ENCODE assay signal across 13 mouse cellular contexts in genomic region chr15:77882297-77882696, GRCm38 (mm10). TPM values are rescaled to one million over a fixed set of nuclear protein-coding genes. Genes with fewer than 3 reads are reported as not detected.
DNase-seq lines count a peak whose midpoint lies in the region; ATAC-seq and TF ChIP-seq lines count a peak whose summit lies in the region.
"Had no signal": no experiment of that assay in that cellular context is flagged by ENCODE, and none has a peak within 500 bp of the region (broad histone marks: within the 10 kb centered on the region; RNA-seq: fewer than 3 reads in every experiment).

No protein-coding gene starts in this region.

- intact Hi-C loops in gastrocnemius, postnatal 14 days (cut with DNase I; ENCODE audit: low total_unique reads) = no loop called here

- no peak for DNase-seq in hindbrain, embryonic 10.5 days (ENCODE audit: low spot score)
- no peak for DNase-seq in hindbrain, embryonic 14.5 days (ENCODE audit: low spot score)
- DNase-seq in 3T3-L1 (ENCODE audit: low read depth, low spot score) (peak; percentile 56), ES-E14 (ENCODE audit: low read depth, low spot score) (no peak)
- no peak for DNase-seq in cerebellum, postnatal 14 days
- no peak for DNase-seq in gastrocnemius, postnatal 14 days
- DNase-seq in layer of hippocampus, postnatal 10 days (ENCODE audit: low spot score in 2 of 2) = no peak
- DNase-seq: cerebellum, postnatal 36 days; layer of hippocampus, postnatal 36 days had no signal

- H3K9ac ChIP-seq in hindbrain, embryonic 14.5 days = no peak overlapping the region
- H3K9ac ChIP-seq in ES-E14 (ENCODE audit: insufficient read depth, low read depth, low read length, poor library complexity, severe bottlenecking) = peak overlapping the region; percentile 53
- no peak overlapping the region; the same call in 1 of the 2 replicates for H3K9ac ChIP-seq in limb, embryonic 12.5 days (replicated peaks)
- H3K9ac ChIP-seq: forebrain, embryonic 15.5 days; midbrain, embryonic 12.5 days had no signal

- peak overlapping the region; percentile 87 for H3K27ac ChIP-seq in hindbrain, embryonic 10.5 days
- no peak overlapping the region for H3K27ac ChIP-seq in hindbrain, embryonic 14.5 days
- peak overlapping the region; percentile 67 for H3K27ac ChIP-seq in ES-E14 (ENCODE audit: insufficient read depth, low read depth, low read length, poor library complexity, severe bottlenecking)
- peak overlapping the region; percentile 81; the same call in 1 of the 2 replicates for H3K27ac ChIP-seq in limb, embryonic 12.5 days
- H3K27ac ChIP-seq: forebrain, embryonic 15.5 days; midbrain, embryonic 12.5 days had no signal

- H3K4me2 ChIP-seq in hindbrain, embryonic 14.5 days (replicated peaks) = no peak overlapping the region
- H3K4me2 ChIP-seq in limb, embryonic 12.5 days = no peak overlapping the region
- H3K4me2 ChIP-seq: forebrain, embryonic 15.5 days; hindbrain, embryonic 12.5 days; midbrain, embryonic 12.5 days had no signal

- no peak for ATAC-seq in hindbrain, embryonic 14.5 days (ENCODE audit: low FRiP score)
- no peak for ATAC-seq in limb, embryonic 12.5 days (ENCODE audit: insufficient number of reproducible peaks, insufficient read depth, low FRiP score, low TSS enrichment, low read depth)
- ATAC-seq: forebrain, embryonic 15.5 days had no signal

- H3K4me1 ChIP-seq in hindbrain, embryonic 10.5 days (replicated peaks) = peaks cover 34% of the 10 kb centered on the region
- H3K4me1 ChIP-seq in hindbrain, embryonic 14.5 days (replicated peaks; ENCODE audit: control insufficient read depth, insufficient read depth, low read length) = no peaks in the 10 kb centered on the region
- H3K4me1 ChIP-seq in ES-E14 (ENCODE audit: control insufficient read depth in 2 of 2, insufficient read depth in 2 of 2, low read length in 2 of 2, poor library complexity in 1 of 2) = peaks cover 20 to 34% of the 10 kb centered on the region in 2 experiments
- peaks cover 20% of the 10 kb centered on the region for H3K4me1 ChIP-seq in limb, embryonic 12.5 days (replicated peaks)
- H3K4me1 ChIP-seq: forebrain, embryonic 15.5 days had no signal

- no peak overlapping the region for H3K4me3 ChIP-seq in hindbrain, embryonic 10.5 days
- H3K4me3 ChIP-seq in hindbrain, embryonic 14.5 days (replicated peaks; ENCODE audit: low read length) = no peak overlapping the region
- H3K4me3 ChIP-seq in ES-E14 (ENCODE audit: insufficient read depth in 1 of 2, low read depth in 1 of 2, low read length in 2 of 2, poor library complexity in 1 of 2, severe bottlenecking in 1 of 2) = peak overlapping the region; percentile 10 to 32; a peak in 2 of 4 replicates
- no peak overlapping the region for H3K4me3 ChIP-seq in limb, embryonic 12.5 days (replicated peaks)
- H3K4me3 ChIP-seq: forebrain, embryonic 15.5 days; hindbrain, embryonic 12.5 days; midbrain, embryonic 12.5 days had no signal

- WGBS in hindbrain, embryonic 10.5 days = 56% methylated on average over 6 of the region's 6 CpGs
- WGBS in hindbrain, embryonic 14.5 days = 73% methylated on average over 6 of the region's 6 CpGs
- 49% methylated on average over 6 of the region's 6 CpGs for WGBS in limb, embryonic 12.5 days

- in situ Hi-C loops in ES-E14 (cut with MboI; ENCODE audit: low sequenced_read_pairs in 2 of 2, unreplicated experiment in 2 of 2) = no loop called here

- no peaks in the 10 kb centered on the region for H3K36me3 ChIP-seq in hindbrain, embryonic 10.5 days
- no peaks in the 10 kb centered on the region for H3K36me3 ChIP-seq in hindbrain, embryonic 14.5 days (replicated peaks; ENCODE audit: control insufficient read depth, insufficient read depth)
- H3K36me3 ChIP-seq in ES-E14 (ENCODE audit: control insufficient read depth, insufficient read depth, low read length, poor library complexity, severe bottlenecking) = no peaks in the 10 kb centered on the region
- H3K36me3 ChIP-seq in limb, embryonic 12.5 days = no peaks in the 10 kb centered on the region
- H3K36me3 ChIP-seq: forebrain, embryonic 15.5 days; hindbrain, embryonic 12.5 days; midbrain, embryonic 12.5 days had no signal

- no peaks in the 10 kb centered on the region for H3K9me3 ChIP-seq in hindbrain, embryonic 10.5 days
- no peaks in the 10 kb centered on the region for H3K9me3 ChIP-seq in hindbrain, embryonic 14.5 days (ENCODE audit: control insufficient read depth, low read length)
- H3K9me3 ChIP-seq in ES-E14 (ENCODE audit: control insufficient read depth, insufficient read depth, low read depth, low read length) = no peaks in the 10 kb centered on the region
- no peaks in the 10 kb centered on the region for H3K9me3 ChIP-seq in limb, embryonic 12.5 days
- H3K9me3 ChIP-seq: forebrain, embryonic 15.5 days; hindbrain, embryonic 12.5 days; midbrain, embryonic 12.5 days had no signal

- no peaks in the 10 kb centered on the region for H3K27me3 ChIP-seq in hindbrain, embryonic 10.5 days (ENCODE audit: insufficient read depth, poor library complexity, severe bottlenecking)
- H3K27me3 ChIP-seq in hindbrain, embryonic 14.5 days (ENCODE audit: control insufficient read depth, insufficient read depth, low read length) = no peaks in the 10 kb centered on the region
- H3K27me3 ChIP-seq in limb, embryonic 12.5 days = no peaks in the 10 kb centered on the region
- H3K27me3 ChIP-seq: forebrain, embryonic 15.5 days; hindbrain, embryonic 12.5 days; midbrain, embryonic 12.5 days had no signal

TF ChIP-seq in ES-E14, 5 proteins besides CTCF, POLR2A, EP300 and RAD21:
- TF ChIP-seq CHD2 (IDR thresholded peaks at IDR 0.05; ENCODE audit: low read depth, low read length) = no peak

RNA-seq across cellular contexts. Expression of gene Myh9, which starts 40.3 kb away (rescaled TPM):
- 32.7 and 38.4 TPM in 2 replicates for polyA plus RNA-seq in hindbrain, embryonic 10.5 days (2016; fragmentation: Nextera tagmentation; extraction: Ambion mirVana)
- 14.4 and 14.6 TPM in 2 replicates for polyA plus RNA-seq in hindbrain, embryonic 14.5 days (2014; fragmentation: Nextera tagmentation; extraction: Ambion mirVana)
- total RNA-seq in ES-E14 (2012; rRNA removed) = 146 and 152 TPM in 2 replicates
- 40.0 and 43.1 TPM in 2 replicates for polyA plus RNA-seq in limb, embryonic 12.5 days (2016; fragmentation: Nextera tagmentation; extraction: Ambion mirVana)
- total RNA-seq in gastrocnemius, postnatal 14 days (2021) = 100 to 1,000 TPM in 1 of 2 experiments, 10 to 100 TPM in 1; 96.9 to 111 TPM
- 10 to 100 TPM; 65.2 to 75.2 TPM for total RNA-seq in layer of hippocampus, postnatal 10 days (2021)

RNA-seq across cellular contexts. Expression of gene Txn2, which starts 46.5 kb away (rescaled TPM):
- polyA plus RNA-seq in hindbrain, embryonic 10.5 days (2016; fragmentation: Nextera tagmentation; extraction: Ambion mirVana) = 286 and 294 TPM in 2 replicates
- 207 and 216 TPM in 2 replicates for polyA plus RNA-seq in hindbrain, embryonic 14.5 days (2014; fragmentation: Nextera tagmentation; extraction: Ambion mirVana)
- 90.3 and 91.1 TPM in 2 replicates for total RNA-seq in ES-E14 (2012; rRNA removed)
- 215 and 217 TPM in 2 replicates for polyA plus RNA-seq in limb, embryonic 12.5 days (2016; fragmentation: Nextera tagmentation; extraction: Ambion mirVana)
- total RNA-seq in gastrocnemius, postnatal 14 days (2021) = 100 to 1,000 TPM; 221 to 245 TPM
- total RNA-seq in layer of hippocampus, postnatal 10 days (2021) = 100 to 1,000 TPM; 107 to 111 TPM

Comparison
In these comparisons a context has a peak if more than half of its experiments do, and no peak if none do; other contexts are left out.
1. H3K4me3 ChIP-seq: peak in ES-E14 (2 of 2); none in hindbrain, embryonic 10.5 days (single experiment), hindbrain, embryonic 14.5 days (single experiment) and limb, embryonic 12.5 days (single experiment).